Mouse (Mus musculus): ENCODE results near the gene Hist1h4b. TPM values are rescaled to one million over a fixed set of nuclear protein-coding genes. Genes with fewer than 3 reads are reported as not detected.
"Not testable (repeated sequence)": the region's sequence is repeated elsewhere in the genome, so short reads cannot be mapped to it uniquely, and the experiment has no call there.

Hist1h4b gene
- total RNA-seq (2021), result 100 to 1,000 TPM; 298 to 366 TPM
- long read RNA-seq, experiment 1, result 0 reads
- long read RNA-seq, experiment 2, result 0 reads

DNA sequence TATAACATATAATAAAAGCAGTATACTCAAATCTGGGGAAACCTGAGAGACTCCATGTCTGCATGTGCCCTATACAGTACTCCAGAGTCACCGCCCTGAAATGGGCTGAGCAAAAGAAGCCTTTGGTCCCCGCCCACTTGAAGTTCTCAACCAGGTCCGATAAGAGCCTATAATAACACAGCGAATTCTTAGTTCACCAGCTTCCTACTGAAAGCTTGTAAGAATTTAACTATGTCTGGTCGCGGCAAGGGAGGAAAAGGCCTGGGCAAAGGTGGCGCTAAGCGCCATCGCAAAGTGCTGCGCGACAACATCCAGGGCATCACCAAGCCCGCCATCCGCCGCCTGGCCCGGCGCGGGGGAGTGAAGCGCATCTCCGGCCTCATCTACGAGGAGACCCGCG is at the start of gene Hist1h4b:
Gene Hist1h4b (plus strand): TSS at position 224 of the 400 bp plus-strand sequence.
- peak; percentile 56 to 81 for DNase-seq (ENCODE audit: low spot score in 2 of 2)

DNA sequence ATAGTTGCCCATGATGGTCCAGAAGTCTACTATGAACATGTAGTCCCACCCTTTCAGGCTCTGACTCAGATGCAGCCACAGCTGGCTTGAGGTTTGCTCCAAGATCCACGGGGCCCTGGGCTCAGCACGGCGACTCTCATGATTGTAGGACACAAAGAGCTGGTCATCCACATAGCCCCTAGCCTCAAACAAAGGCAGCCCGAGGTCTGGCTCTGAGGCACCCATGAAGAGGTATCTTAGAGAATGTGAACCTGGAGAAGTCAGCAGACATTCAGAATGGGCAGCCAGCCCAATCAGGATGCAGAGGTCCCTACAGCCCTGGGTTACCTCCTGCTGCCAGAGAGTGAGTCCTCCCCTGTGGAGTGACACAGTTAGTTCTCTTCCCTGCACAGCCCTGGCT is 48.8 kb upstream of the Hist1h4b start:
- DNase-seq (ENCODE audit: low spot score in 2 of 2), result no peak

DNA sequence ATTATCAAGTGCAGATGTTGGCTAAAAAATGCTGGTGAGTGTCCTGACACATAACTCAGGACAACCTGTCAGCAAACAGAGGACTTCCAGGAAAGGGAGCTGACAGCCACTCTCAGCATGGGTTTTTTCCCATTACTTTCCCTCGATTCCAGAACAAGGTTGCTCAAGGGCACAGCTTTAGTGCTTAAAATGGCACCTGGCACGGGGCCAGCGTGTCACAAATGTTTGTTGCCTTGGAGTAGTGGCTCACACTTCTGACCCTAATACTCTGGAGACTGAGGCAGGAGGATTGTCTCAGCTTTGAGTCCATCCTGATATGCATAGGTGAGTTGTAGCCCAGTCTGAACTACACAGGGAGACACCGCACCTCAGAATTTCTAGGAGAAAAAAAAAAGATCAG is 48.2 kb upstream of the Hist1h4b start:
- DNase-seq (ENCODE audit: low spot score in 2 of 2), result no peak

DNA sequence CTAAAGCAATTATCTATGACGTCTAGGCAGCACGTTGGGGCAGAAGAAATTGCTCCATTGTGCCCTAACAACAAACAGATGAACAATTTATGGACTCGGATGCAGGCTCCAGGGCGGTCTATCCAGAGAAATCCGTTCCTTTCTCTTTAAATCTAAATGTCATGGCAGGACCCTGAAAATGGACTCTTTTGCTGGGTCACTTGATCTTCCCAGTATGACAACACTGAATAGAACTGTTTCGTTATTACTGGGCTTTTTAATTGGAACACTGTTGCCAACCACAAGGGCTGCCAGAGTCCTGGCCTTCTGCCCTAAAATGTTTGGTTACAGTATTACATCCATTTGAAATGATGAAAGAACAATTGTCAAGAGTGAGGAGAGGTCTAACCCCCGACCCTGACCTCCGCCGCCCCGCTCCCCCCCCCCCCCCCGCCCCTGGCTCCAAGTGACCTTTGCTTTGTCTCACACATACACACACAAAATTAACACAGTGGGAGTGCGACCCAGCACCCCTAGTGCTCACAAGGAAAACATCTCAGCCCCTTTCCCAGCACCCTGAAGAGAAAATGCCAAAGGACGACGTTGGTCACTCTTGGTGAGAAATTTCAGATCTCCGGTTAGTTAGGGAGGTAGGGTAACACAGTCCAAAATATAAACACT is 47.0 kb upstream of the Hist1h4b start:
- no peak for DNase-seq (ENCODE audit: low spot score in 2 of 2)

DNA sequence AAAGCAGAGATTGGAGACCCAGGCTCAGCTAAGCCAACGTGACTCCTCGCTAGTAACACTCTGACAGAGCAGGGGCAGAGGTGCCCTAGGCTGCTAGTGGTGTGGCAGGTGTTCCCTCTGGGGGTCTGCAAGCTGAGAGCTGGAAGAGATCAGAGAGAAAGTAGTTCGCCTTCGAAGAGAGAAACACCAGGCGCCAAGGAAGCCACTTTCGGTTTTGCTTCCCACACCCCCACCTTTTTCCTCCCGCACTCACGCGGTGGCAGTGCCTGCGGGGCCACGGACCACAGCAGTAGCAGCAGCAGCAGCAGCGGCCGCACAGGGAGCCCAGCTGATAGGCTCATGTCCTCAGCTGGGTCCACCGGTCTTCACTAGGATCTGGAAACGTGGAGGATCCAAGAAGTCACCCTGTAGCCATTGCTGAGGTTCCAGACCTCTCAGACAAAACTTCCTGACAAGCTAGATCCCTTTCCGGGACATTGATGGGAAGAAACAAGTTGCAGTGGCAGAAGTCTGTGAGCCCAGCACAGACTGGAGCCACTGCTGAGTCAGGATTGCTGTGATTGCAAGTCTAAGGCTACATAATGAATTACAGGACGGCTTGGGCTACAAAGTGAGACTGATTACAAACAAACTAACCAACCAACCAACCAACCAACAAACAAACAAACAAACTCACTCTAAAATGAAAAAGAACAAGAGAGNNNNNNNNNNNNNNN is 46.3 kb upstream of the Hist1h4b start, which contains the start of gene Hfe:
Gene Hfe (minus strand): TSS at position 481 of the 716 bp plus-strand sequence.
- DNase-seq (ENCODE audit: low spot score in 2 of 2), result peak in 1 of 2 experiments; percentile 34

DNA sequence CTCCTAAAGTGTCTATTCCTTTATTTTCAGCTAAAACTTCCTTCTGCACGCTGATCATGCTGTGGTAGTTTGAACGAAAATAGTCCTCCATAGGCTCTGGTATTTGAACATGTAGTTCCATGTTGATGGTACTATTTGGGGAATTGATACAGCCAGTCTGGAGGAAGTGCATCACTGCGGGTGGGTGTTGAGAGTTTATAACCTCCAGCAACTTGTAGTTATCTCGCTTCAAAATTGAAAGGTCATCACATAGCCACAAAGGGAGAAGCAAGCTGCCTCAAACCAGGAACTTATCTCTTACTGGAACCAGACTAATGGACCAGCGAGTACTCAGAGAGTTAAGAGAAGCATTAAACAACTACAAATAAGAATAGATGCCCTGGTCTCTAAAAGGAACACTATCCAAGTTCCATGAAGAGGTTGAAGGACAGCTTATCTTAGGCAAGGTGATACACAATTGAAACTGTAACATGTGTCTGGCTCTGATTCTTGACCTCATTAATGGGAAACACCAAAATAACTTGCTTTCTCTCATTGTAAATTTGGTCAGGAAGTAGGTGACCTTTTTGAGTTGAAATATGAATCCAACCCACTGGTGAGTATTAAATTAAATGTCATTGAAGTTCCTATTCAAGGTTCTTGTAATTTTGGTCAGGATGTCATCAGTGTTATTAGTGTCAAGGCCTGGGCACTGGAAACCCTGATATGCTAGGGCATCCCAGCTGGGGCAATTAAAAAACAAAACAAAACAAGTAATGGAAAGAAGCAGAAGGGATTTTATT is 40.4 kb upstream of the Hist1h4b start:
- no peak for DNase-seq (ENCODE audit: low spot score in 2 of 2)

DNA sequence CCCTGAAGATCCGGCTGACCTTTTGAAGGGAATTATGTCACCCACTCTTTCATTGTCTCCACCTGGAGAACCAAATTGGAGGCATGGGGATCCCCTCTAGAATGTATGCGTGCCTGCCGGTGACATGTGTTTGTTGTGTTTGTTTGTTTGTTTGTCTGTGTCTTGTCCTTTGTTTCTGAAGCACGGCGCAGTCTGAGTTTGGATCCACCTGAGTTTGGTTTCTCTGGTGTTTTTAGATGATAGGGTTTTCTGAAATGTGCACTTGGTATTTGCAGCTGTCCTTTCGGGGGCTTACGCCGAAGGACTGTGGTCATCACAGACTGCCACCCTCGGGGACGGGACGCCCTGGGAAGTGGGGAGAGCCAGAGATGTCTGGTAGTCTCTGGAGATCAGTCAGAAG is 39.6 kb upstream of the Hist1h4b start:
- DNase-seq (ENCODE audit: low spot score in 2 of 2), result no peak

DNA sequence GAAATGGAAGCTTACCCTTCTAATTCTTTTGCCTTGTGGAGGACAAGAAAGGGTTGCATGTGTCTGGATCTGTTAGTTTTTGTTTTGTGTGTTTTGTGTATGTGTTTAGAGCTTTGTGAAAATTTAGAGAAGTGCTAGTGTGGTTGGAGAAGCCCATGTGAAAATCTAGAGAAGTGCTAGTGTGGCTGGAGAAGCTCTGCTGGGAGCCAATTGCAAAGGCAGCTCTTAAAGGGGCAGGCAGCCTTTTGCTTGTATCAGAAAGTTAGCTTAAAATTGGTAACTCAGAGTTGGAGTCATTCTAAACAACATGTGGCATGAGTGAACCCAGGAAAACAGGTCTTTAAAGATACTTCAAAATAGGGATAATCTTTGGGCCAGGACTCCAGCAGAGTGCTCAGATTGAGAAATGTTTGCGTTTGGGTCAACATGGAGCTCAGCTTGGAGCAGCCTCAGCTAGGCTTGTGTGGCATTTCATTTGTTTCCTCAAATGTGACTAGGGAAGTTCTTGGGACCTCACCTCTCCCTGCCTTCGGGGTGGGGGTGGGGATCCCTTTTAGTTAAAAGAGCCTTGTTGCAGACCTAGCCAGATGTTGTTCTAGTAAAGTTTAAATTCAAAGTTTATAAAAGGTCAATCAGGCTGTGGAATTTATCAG is 39.1 kb upstream of the Hist1h4b start:
- not testable (repeated sequence) for DNase-seq (ENCODE audit: low spot score in 2 of 2)

DNA sequence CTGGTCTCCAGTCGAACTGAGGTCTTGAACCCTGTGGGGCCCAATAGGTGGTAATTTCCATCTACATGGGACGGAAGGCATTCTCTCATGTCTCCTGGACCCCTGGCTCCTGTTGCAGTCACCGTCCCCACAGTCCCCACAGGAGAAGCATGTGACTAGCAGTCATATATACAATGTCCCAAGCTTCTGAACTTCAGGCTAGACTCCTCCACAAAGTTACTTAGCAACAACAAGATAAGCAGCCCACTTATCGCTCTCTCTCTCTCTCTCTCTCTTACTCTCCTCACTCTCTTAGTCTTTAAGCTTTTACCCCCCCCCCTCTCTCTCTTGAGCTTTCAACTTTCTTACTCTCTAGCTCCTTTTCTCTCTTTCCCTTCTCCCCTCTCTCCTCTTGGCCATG is 32.6 kb upstream of the Hist1h4b start:
- DNase-seq (ENCODE audit: low spot score in 2 of 2), result no peak

DNA sequence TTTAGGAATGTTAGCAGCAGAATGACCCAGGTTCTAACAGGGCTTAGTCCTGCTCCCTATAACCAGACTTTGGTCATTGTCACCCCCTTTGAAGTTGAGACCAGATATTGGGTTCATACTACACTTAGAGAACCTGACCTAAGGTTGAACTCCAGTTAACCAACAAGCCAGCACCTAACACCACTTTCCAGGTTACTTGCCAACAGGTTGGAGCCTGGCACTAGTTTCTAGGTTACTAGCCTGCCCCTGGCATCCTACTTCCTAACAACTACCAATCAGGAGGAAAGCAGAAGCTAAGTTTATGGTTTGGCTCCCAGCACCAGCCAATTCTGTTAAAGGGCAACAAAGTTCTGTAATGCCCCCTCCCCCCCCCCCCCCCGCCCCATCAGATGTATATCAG is 31.6 kb upstream of the Hist1h4b start:
- no peak for DNase-seq (ENCODE audit: low spot score in 2 of 2)

DNA sequence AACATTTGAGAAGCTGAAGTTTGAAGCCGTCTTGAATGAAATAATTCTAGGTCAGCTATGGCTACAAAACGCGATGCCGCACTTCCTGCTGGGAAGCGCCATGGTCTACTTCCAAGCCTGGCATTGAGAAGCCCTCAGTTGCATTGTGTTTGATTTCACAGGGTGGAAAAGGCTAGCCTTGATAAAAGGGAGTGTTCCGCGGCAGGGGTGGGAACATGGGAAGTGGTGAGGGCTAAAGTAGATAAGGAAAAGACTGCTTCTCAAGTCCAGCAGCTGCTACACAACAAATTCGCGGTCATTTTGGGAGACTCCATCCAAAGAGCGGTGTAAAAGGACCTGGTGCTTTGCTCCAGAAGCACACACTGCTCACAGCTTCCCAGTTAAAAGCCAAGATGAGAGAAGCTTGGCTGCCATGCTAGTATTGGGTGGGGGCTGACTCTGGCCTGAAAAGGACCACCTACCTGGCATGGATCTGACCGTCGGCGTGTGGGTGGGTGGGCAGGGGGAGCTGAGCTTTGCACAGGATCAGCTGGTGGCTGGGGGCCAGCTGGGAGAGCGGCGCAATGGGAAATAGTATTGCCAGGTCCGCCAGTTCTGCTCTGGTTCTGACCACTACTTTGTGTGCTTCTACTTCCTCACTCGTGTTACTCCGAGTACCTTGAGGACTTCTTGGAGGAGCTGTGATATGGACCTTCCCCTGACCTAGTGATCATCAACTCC is 28.2 kb upstream of the Hist1h4b start:
- DNase-seq (ENCODE audit: low spot score in 2 of 2), result no peak

DNA sequence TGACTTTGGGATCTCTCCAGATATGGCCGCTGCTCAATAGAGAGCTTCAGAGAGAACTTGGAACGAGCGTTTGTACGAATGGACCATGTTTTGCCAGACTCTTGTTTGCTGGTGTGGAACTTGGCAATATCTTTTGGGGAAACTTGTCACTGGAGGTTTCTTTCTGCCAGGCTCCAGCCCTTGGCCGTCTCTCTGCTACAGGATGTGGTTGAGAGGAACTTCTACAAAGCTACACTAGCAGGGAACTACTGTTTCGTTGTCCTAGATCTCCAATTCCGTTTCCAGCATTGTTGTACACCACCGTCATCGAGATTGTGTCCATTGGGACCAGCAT is 27.7 kb upstream of the Hist1h4b start:
- no peak for DNase-seq (ENCODE audit: low spot score in 2 of 2)

DNA sequence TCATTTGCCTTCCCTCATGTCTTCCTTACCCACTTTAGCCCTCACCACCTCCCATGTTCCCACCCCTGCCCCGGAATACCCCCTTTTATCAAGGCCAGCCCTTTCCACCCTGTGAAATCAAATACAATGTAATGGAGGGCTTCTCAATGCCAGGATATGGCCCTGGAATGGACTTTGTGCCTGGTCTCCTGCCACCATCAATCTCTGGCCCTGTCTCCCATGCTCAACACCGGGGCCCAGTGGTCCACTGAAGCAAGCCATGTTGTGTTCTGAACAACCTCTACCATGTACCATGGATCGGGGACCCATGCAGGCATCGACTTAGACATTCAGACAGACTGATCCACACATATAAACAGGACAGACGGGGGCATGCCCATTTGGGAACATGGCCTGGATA is 27.1 kb upstream of the Hist1h4b start:
- DNase-seq (ENCODE audit: low spot score in 2 of 2), result no peak

DNA sequence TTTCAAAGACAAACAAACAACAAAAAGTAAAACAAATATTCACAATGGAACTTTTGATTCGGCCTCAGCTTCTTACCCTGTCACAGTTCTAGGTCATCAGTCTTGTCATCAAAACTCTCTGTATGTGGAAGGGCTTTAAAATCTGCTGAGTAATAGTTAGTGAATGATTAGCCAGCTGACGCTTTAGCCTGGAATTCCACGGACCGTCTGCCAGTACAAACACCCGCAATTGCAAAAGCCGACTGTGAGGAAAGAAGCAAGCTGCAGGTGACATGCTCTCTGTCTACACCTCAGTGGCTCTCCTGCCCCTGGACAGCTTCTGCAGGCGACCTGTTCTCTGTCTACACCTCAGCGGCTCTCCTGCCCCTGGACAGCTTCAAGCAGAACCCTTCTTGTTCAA is 26.3 kb upstream of the Hist1h4b start:
- DNase-seq (ENCODE audit: low spot score in 2 of 2), result no peak

DNA sequence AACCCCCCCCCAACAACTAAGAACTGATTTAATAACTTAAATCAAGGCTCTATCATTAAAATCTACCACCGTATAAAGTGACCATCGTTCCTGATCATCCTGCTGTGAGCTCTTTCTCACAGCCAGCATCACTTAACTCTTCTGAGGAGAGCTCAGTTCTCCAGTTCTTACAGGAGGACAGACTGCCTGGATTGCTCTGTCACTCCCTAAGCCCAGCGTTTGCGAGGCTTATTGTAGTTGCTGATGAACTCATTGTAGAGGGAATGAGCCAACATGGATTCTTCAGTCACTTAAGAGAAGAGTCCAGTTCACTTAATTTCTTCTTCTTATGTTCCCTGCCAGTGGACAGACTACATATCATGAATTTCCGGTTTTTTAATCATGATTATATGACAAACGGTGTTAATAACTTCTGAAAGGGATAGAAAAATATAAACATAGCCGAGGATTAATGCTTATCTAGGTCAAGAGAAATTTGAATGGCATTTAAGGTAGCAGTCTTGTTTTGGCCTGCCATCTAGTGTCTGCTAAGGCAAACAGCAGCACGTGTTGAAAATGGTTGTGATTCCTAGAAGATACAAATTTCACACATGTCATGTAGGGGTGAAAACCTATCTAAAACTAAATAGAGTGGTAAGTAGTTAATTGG is 24.5 kb upstream of the Hist1h4b start:
- DNase-seq (ENCODE audit: low spot score in 2 of 2), result no peak

DNA sequence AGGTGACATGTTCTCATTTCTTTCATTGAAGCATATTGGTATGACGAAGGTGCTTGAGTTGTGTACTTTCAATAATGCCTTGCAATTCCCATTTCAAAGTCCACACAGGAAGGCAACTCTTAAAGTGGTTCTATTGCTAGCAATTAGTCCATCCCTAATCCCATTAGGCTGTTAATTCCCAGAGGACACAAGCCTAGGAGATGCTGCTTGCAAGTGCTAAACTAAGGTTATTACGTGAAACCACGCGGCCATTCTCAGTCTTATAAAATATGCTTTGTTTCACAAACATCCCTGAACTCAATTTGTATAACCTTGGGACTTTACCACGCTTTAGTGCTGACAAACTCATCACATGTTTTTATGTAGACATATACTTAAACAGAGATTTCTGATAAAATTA is 19.7 kb upstream of the Hist1h4b start:
- DNase-seq (ENCODE audit: low spot score in 2 of 2), result no peak

DNA sequence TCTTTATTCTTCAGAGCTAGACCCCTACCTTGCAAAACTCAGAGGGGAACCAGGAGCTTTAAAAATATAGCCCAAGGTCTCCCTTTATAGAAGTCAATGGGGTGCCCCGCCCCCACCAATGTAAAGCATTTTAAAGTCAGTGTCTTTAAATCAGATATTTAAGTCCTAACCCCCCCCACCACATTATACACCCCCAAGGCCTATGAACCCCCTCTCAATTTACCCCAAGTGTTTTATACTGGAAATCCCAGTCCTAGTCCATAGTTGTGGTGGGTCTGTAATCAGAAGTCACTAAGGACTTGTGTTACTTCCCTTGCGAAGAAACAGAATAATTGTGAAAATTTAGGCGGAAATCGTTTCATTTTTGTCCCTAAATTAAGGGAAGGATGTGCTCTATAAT is 18.8 kb upstream of the Hist1h4b start:
- no peak for DNase-seq (ENCODE audit: low spot score in 2 of 2)

DNA sequence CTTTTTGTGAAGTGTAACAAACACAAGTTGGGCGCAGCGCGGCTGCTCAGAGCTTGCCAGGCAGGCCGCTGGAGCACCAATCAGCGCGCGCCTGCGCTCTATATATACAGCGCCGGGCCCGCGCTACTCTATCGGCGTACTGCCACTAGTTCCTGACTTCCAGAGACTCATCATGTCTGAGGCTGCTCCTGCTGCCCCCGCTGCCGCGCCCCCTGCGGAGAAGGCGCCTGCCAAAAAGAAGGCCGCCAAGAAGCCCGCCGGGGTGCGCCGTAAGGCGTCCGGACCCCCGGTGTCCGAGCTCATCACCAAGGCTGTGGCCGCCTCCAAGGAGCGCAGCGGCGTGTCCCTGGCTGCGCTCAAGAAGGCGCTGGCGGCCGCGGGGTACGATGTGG is 18.1 kb upstream of the Hist1h4b start, which contains the start of gene Hist1h1c:
Gene Hist1h1c (plus strand): TSS at position 132 of the 392 bp plus-strand sequence.
- peak; percentile 85 to 92 for DNase-seq (ENCODE audit: low spot score in 2 of 2)

DNA sequence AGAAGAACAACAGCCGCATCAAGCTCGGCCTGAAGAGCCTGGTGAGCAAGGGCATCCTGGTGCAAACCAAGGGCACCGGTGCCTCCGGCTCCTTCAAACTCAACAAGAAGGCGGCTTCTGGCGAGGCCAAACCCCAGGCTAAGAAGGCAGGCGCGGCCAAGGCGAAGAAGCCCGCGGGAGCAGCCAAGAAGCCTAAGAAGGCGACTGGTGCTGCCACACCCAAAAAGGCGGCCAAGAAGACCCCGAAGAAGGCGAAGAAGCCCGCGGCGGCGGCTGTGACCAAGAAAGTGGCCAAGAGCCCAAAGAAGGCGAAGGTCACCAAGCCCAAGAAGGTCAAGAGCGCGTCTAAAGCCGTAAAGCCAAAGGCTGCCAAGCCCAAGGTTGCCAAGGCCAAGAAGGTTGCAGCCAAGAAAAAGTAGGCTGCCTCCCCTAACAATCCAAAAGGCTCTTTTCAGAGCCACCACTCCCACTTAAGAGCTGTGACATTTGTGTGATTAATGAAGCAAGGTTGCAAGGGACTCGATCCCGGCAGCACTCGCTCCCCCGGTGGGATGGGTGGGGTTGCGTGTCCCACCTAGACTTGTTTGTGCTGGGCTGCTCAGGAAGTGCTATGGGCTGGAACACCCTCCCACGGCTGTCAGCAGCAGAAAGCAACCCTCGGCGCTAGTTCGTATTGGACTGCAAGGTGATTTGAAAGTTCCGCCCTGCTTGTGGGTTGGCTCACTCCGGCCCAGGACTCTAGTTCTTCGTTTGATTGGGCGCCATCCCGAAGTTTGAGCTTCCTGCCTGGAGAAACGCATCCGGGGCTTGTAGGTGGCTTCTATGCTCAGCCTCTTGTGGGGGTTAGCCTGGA is 17.5 kb upstream of the Hist1h4b start:
- peak; percentile 73 to 88 for DNase-seq (ENCODE audit: low spot score in 2 of 2)

DNA sequence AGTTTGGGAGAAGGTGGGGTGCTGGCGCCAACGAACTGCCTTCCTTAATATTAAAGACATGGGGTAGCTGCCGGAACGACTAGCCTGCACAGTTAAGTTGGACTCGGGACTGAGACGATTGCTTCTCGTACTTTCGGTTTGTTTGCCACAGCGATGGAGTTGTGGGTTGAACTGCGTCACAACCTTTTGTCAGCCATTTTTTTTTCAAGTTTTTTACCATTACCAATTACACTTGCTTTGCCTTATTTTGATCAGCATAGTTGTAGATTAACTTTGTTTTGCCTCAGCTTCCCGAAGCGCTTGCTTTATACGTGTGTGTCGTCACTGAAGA is 16.9 kb upstream of the Hist1h4b start:
- DNase-seq (ENCODE audit: low spot score in 2 of 2), result no peak

Data from gastrocnemius, postnatal 4 days (tissue).